Comparison of ENCODE assay signal across 8 mouse cellular contexts in the genomic region with DNA sequence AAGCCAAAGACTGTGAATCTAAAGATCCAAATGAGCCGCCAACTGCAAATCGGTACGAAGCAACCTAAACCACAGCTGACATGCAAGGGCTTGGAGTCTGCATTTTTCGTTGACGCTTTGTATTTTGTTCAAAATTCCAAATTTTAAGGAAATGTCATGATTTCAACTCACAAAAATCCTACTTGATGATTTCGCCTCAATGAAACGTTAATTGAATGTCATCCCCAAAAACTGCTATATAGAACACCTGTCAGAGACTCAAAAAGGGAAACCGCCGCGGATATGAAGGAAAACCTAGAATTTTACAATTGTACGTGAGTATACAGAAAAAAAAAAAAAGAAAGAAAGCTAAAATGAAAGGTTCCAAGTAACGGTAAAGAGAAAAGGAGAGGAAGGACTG. TPM values are rescaled to one million over a fixed set of nuclear protein-coding genes. Genes with fewer than 3 reads are reported as not detected.
DNase-seq lines count a peak whose midpoint lies in the region; ATAC-seq and TF ChIP-seq lines count a peak whose summit lies in the region.

No protein-coding gene starts in this region.

- H3K79me2 ChIP-seq in myocyte (ENCODE audit: control insufficient read depth, insufficient read depth), result peaks cover 40% of the 10 kb centered on the region

- peak overlapping the region; percentile 81 for H3K4me3 ChIP-seq in left cerebral cortex, adult 2 months
- H3K4me3 ChIP-seq in embryonic facial prominence, embryonic 12.5 days, result peak overlapping the region; percentile 95
- H3K4me3 ChIP-seq in intestine, embryonic 14.5 days (ENCODE audit: low read depth, low read length), result peak overlapping the region; percentile 72
- peak overlapping the region; percentile 40 for H3K4me3 ChIP-seq in myocyte

- no peaks in the 10 kb centered on the region for H3K27me3 ChIP-seq in embryonic facial prominence, embryonic 12.5 days
- H3K27me3 ChIP-seq in intestine, embryonic 14.5 days (replicated peaks; ENCODE audit: control insufficient read depth, insufficient read depth, low read length), result no peaks in the 10 kb centered on the region
- H3K27me3 ChIP-seq in myocyte (ENCODE audit: control insufficient read depth, insufficient read depth, insufficient read length), result no peaks in the 10 kb centered on the region

- H3K9ac ChIP-seq in embryonic facial prominence, embryonic 12.5 days, result peak overlapping the region; percentile 95
- peak overlapping the region; percentile 79 for H3K9ac ChIP-seq in intestine, embryonic 14.5 days (ENCODE audit: low read length)

- H3K27ac ChIP-seq in left cerebral cortex, adult 2 months, result peak overlapping the region; percentile 100
- no peak overlapping the region for H3K27ac ChIP-seq in embryonic facial prominence, embryonic 12.5 days
- no peak overlapping the region; the same call in 1 of the 2 replicates for H3K27ac ChIP-seq in intestine, embryonic 14.5 days (ENCODE audit: low read depth)

- no peak for DNase-seq in left cerebral cortex, adult 2 months (ENCODE audit: extremely low spot score in 1 of 2, low spot score in 2 of 2)
- no peak for DNase-seq in left cerebral cortex, adult 8-10 months (ENCODE audit: low spot score in 2 of 2)
- DNase-seq in intestine, embryonic 14.5 days (ENCODE audit: low spot score), result no peak
- DNase-seq in cerebellum, adult 9-10 months, result no peak
- no peak for DNase-seq in urinary bladder, adult 2 months (ENCODE audit: low spot score)
- DNase-seq in gastrocnemius, postnatal 4 days (ENCODE audit: low spot score in 2 of 2), result no peak

- H3ac ChIP-seq in myocyte (ENCODE audit: control insufficient read depth, insufficient read length), result peak overlapping the region; percentile 78

- ATAC-seq in embryonic facial prominence, embryonic 12.5 days (ENCODE audit: insufficient number of reproducible peaks, insufficient read depth, low FRiP score, low TSS enrichment), result no peak
- no peak for ATAC-seq in intestine, embryonic 14.5 days (replicated peaks; ENCODE audit: low FRiP score, low TSS enrichment, low read depth)

- H3K4me2 ChIP-seq in embryonic facial prominence, embryonic 12.5 days (replicated peaks), result peak overlapping the region; percentile 54
- H3K4me2 ChIP-seq in intestine, embryonic 14.5 days (ENCODE audit: low read length), result peak overlapping the region; percentile 40
- peak overlapping the region; percentile 91 for H3K4me2 ChIP-seq in myocyte (ENCODE audit: low read depth)

- TF ChIP-seq POLR2A in myocyte (IDR thresholded peaks at IDR 0.05; ENCODE audit: insufficient read length, low read depth), result no peak

- intact Hi-C loops in left cerebral cortex, adult 2 months (cut with DNase I), result loop anchor here (1.0 to 2.0 kb wide), 2 partner anchors 30 to 86 kb away; no protein-coding TSS in a partner anchor

- no peaks in the 10 kb centered on the region for H3K9me3 ChIP-seq in embryonic facial prominence, embryonic 12.5 days
- no peaks in the 10 kb centered on the region for H3K9me3 ChIP-seq in intestine, embryonic 14.5 days (ENCODE audit: control insufficient read depth, low read length)

- TF ChIP-seq CTCF in left cerebral cortex, adult 2 months (IDR thresholded peaks at IDR 0.05), result no peak

- peaks cover 15% of the 10 kb centered on the region; the same call in 1 of the 2 replicates for H3K4me1 ChIP-seq in embryonic facial prominence, embryonic 12.5 days
- H3K4me1 ChIP-seq in intestine, embryonic 14.5 days (replicated peaks; ENCODE audit: control insufficient read depth, insufficient read depth, low read length), result peaks cover 10% of the 10 kb centered on the region

- WGBS in embryonic facial prominence, embryonic 12.5 days, result 20% methylated on average over 12 of the region's 12 CpGs
- WGBS in intestine, embryonic 14.5 days, result 27% methylated on average over 12 of the region's 12 CpGs

- H3K36me3 ChIP-seq in embryonic facial prominence, embryonic 12.5 days, result peaks cover 19% of the 10 kb centered on the region
- peaks cover 41% of the 10 kb centered on the region for H3K36me3 ChIP-seq in intestine, embryonic 14.5 days (ENCODE audit: control insufficient read depth, insufficient read depth, low read length)
- H3K36me3 ChIP-seq in myocyte (ENCODE audit: control insufficient read depth, insufficient read depth), result peaks cover 15% of the 10 kb centered on the region

TF ChIP-seq in myocyte, 11 proteins besides CTCF, POLR2A, EP300 and RAD21:
- no peak for TF ChIP-seq POLR2AphosphoS2 (IDR thresholded peaks at IDR 0.05; ENCODE audit: insufficient read length, low read depth)
- TF ChIP-seq TCF12 (IDR thresholded peaks at IDR 0.05; ENCODE audit: insufficient read depth, poor library complexity, severe bottlenecking), result no peak
- TF ChIP-seq MYOD1 (IDR thresholded peaks at IDR 0.05; ENCODE audit: control insufficient read depth in 1 of 3, insufficient read length in 2 of 3, low read depth in 2 of 3), result no peak
- no peak for TF ChIP-seq MAX (IDR thresholded peaks at IDR 0.05; ENCODE audit: low read depth)
- no peak for TF ChIP-seq SRF (IDR thresholded peaks at IDR 0.05; ENCODE audit: control insufficient read depth, insufficient read length, low read depth)
- TF ChIP-seq MYOG (IDR thresholded peaks at IDR 0.05; ENCODE audit: control insufficient read depth in 1 of 3, insufficient read depth in 1 of 3, insufficient read length in 2 of 3, low read depth in 2 of 3), result no peak
- no peak for TF ChIP-seq REST (IDR thresholded peaks at IDR 0.05; ENCODE audit: insufficient read depth, insufficient read length)
- TF ChIP-seq TCF3 (IDR thresholded peaks at IDR 0.05; ENCODE audit: insufficient read length, low read depth), result no peak
- TF ChIP-seq E2F4 (IDR thresholded peaks at IDR 0.05; ENCODE audit: insufficient read depth), result no peak
- TF ChIP-seq CEBPB (IDR thresholded peaks at IDR 0.05; ENCODE audit: insufficient read depth, poor library complexity, severe bottlenecking), result no peak
TF ChIP-seq in myocyte: peak in this region for 0.

RNA-seq across cellular contexts. Expression of a gene that starts 1.0 kb away (rescaled TPM):
- 100 to 1,000 TPM; 197 to 199 TPM for total RNA-seq in left cerebral cortex, adult 2 months (2021)
- 100 to 1,000 TPM; 206 to 215 (median 209) TPM for total RNA-seq in left cerebral cortex, adult 8-10 months (2022)
- polyA plus RNA-seq in embryonic facial prominence, embryonic 12.5 days (2016; fragmentation: Nextera tagmentation; extraction: Ambion mirVana), result 274 and 306 TPM in 2 replicates
- 123 and 132 TPM in 2 replicates for polyA plus RNA-seq in intestine, embryonic 14.5 days (2014; fragmentation: Nextera tagmentation; extraction: Ambion mirVana)
- polyA plus RNA-seq in myocyte (2012; fragmentation: generic; extraction: Trizol), result 24.0 TPM
- polyA plus RNA-seq in urinary bladder, adult 2 months (2012; rRNA removed), result 35.9 and 39.4 TPM in 2 replicates
- total RNA-seq in gastrocnemius, postnatal 4 days (2021), result 10 to 100 TPM; 53.5 to 55.0 TPM

RNA-seq across cellular contexts. Expression of a gene that starts 40.1 kb away (rescaled TPM):
- 1 to 10 TPM; 3.6 to 4.8 TPM for total RNA-seq in left cerebral cortex, adult 2 months (2021)
- total RNA-seq in left cerebral cortex, adult 8-10 months (2022), result 1 to 10 TPM; 3.8 to 4.5 (median 3.8) TPM
- 6.3 and 8.1 TPM in 2 replicates for polyA plus RNA-seq in embryonic facial prominence, embryonic 12.5 days (2016; fragmentation: Nextera tagmentation; extraction: Ambion mirVana)
- 2.8 and 4.0 TPM in 2 replicates for polyA plus RNA-seq in intestine, embryonic 14.5 days (2014; fragmentation: Nextera tagmentation; extraction: Ambion mirVana)
- 0.26 TPM for polyA plus RNA-seq in myocyte (2012; fragmentation: generic; extraction: Trizol)
- polyA plus RNA-seq in urinary bladder, adult 2 months (2012; rRNA removed), result 2.9 TPM in 2 replicates
- 1 to 10 TPM; 1.9 to 2.1 TPM for total RNA-seq in gastrocnemius, postnatal 4 days (2021)

Comparison
In these comparisons a context has a peak if more than half of its experiments do, and no peak if none do; other contexts are left out.
1. H3K4me3 ChIP-seq: peak in every context shown above with its lines; median percentile 95 in embryonic facial prominence, embryonic 12.5 days; 81 in left cerebral cortex, adult 2 months; 72 in intestine, embryonic 14.5 days; 40 in myocyte.
2. H3K4me2 ChIP-seq: peak in every context shown above with its lines; median percentile 91 in myocyte; 54 in embryonic facial prominence, embryonic 12.5 days; 40 in intestine, embryonic 14.5 days.